Mouse (Mus musculus) hindbrain, embryonic 11.5 days (tissue): Measurements from ENCODE around the gene Osm. TPM values are rescaled to one million over a fixed set of nuclear protein-coding genes. Genes with fewer than 3 reads are reported as not detected.

Experiments
- ATAC-seq: fragments of 200-750 bp; cut with Nextera tagmentation; 2 replicates; pipeline ENCODE4 v1.8.0; 2017; ENCODE audit warnings: mild to moderate bottlenecking, moderate TSS enrichment, moderate library complexity; ENCODE audit not compliant: low FRiP score
- DNase-seq: peaks from one replicate; pipeline ENCODE4 v3.0.0-alpha.2; 2015; ENCODE audit warnings: low spot score
- H3K27ac ChIP-seq: fragments of 300-500 bp; sonication (generic); 2 replicates; pipeline ENCODE4 v1.5.1; 2014; ENCODE audit warnings: mild to moderate bottlenecking, low read depth, low read length
- H3K27me3 ChIP-seq: fragments of 300-500 bp; sonication (generic); 2 replicates; pipeline ENCODE4 v1.6.1; 2014; ENCODE audit warnings: mild to moderate bottlenecking, low read length, moderate library complexity, mixed read lengths; ENCODE audit not compliant: control insufficient read depth, insufficient read depth
- H3K36me3 ChIP-seq: fragments of 300-500 bp; sonication (generic); 2 replicates; pipeline ENCODE4 v1.6.1; 2014; ENCODE audit warnings: mild to moderate bottlenecking, low read length, moderate library complexity, mixed read lengths; ENCODE audit not compliant: control insufficient read depth, insufficient read depth
- H3K4me1 ChIP-seq: fragments of 300-500 bp; sonication (generic); replicated peaks from 2 replicates; pipeline ENCODE4 v1.6.1; 2014; ENCODE audit warnings: low read length, mixed read lengths; ENCODE audit not compliant: control insufficient read depth, insufficient read depth
- H3K4me2 ChIP-seq: fragments of 300-500 bp; sonication (generic); replicated peaks from 2 replicates; pipeline ENCODE4 v1.6.1; 2014; ENCODE audit warnings: mild to moderate bottlenecking, low read depth, low read length
- H3K4me3 ChIP-seq: fragments of 300-500 bp; sonication (generic); 2 replicates; pipeline ENCODE4 v1.5.1; 2014; ENCODE audit warnings: low read depth, low read length
- H3K9ac ChIP-seq: fragments of 300-500 bp; sonication (generic); 2 replicates; pipeline ENCODE4 v1.6.1; 2014; ENCODE audit warnings: low read depth, low read length
- H3K9me3 ChIP-seq: fragments of 300-500 bp; sonication (generic); 2 replicates; pipeline ENCODE4 v1.6.1; 2016; ENCODE audit warnings: low read length; ENCODE audit not compliant: control insufficient read depth
- WGBS: fragments of 180-500 bp; shearing (Covaris S2); extraction: QIAGEN DNeasy Blood & Tissue Kit; methylation state at CpG from one replicate; pipeline ENCODE4 v1.1.7; 2014; 5-methylcytosine and 5-hydroxymethylcytosine counted together
- polyA plus RNA-seq: library from polyadenylated mRNA; unstranded; fragments of >200 nt; fragmentation: Nextera tagmentation; extraction: Ambion mirVana; gene quantifications from 2 replicates; pipeline ENCODE4 v1.2.1, GENCODE M21; 2014

Osm gene
- polyA plus RNA-seq, 1 experiment from 2014 or later, result not detected

DNA sequence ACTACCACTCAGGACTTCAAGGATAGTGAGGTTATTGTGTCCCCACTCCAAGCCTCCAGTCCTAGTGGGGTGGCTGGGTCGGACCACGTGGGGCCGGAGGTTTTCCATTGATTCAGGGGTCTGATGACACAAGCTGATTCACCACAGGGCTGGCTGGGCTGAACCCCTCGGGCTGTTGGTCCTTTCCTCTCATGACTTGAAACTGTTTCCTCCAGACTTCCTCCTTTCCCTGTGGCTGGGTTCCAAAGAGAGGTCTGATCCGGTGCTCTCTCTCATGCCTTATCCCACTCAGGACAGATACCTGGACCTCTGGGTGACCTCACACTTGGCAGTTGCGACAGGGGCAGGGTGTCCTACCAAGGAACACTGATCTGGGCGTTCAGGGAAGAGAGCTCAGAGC is 3.9 kb downstream of the Osm start:
- Histone ChIP-seq H3K4me3 (no peak overlapping the region), H3K27ac (no peak overlapping the region), H3K9me3 (no peaks in the 10 kb centered on the region), H3K4me1 (no peaks in the 10 kb centered on the region), H3K36me3 (no peaks in the 10 kb centered on the region), H3K9ac (no peak overlapping the region), H3K4me2 (no peak overlapping the region), H3K27me3 (no peaks in the 10 kb centered on the region)
- 73% methylated on average over 7 of the region's 7 CpGs for WGBS
- ATAC-seq (no peak), DNase-seq (no peak)

DNA sequence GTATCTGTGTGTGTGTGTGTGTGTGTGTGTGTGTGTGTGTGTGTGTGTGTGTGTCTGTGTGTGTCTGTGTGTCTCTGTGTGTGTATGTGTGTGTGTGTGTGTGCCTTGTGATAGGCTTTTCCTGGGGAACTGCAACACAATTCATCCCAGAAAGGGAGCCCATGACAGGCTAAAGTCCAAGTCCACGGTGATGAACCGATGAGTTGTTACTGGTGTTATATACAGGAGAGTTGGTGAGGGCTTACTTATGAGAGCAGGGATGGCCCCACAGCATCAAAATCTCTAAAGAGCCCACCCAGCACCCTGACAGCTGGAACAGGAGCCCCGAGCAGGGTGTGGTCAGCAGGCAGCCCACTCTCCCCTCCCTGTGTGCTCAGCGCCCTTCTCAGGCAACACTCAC is 5.0 kb downstream of the Osm start:
- H3K4me1 ChIP-seq, result no peaks in the 10 kb centered on the region
- ATAC-seq, result no peak
- no peak overlapping the region for H3K9ac ChIP-seq
- 86% methylated on average over 4 of the region's 4 CpGs for WGBS
- no peaks in the 10 kb centered on the region for H3K27me3 ChIP-seq
- no peak overlapping the region for H3K4me2 ChIP-seq
- no peaks in the 10 kb centered on the region for H3K36me3 ChIP-seq
- DNase-seq, result no peak
- H3K27ac ChIP-seq, result no peak overlapping the region
- no peaks in the 10 kb centered on the region for H3K9me3 ChIP-seq
- no peak overlapping the region for H3K4me3 ChIP-seq

DNA sequence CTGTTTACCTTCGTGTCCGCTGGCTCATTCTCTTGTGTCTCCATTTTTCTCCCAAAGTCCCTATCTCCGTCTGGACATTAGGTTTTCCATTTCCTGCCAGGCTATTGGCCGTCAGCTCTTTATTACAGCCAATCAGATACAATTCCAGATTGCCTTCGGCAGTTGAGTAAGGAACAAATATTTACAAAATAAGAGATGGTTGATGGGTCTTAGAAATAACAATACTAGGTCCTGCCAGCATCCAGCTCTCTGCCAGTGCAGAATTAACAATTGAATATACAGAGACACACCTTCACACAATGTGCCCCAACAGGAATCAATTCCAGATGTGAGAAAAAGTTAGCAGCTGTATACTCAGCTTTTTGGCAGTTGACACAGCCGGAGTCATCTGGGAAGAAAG is 9.9 kb downstream of the Osm start:
- no peak overlapping the region for H3K27ac ChIP-seq
- H3K4me1 ChIP-seq, result no peaks in the 10 kb centered on the region
- H3K4me3 ChIP-seq, result no peak overlapping the region
- no peak overlapping the region for H3K4me2 ChIP-seq
- DNase-seq (no peak), ATAC-seq (no peak)
- no peaks in the 10 kb centered on the region for H3K9me3 ChIP-seq
- H3K9ac ChIP-seq, result no peak overlapping the region
- H3K36me3 ChIP-seq, result no peaks in the 10 kb centered on the region
- WGBS, result 74% methylated on average over 6 of the region's 6 CpGs
- no peaks in the 10 kb centered on the region for H3K27me3 ChIP-seq

DNA sequence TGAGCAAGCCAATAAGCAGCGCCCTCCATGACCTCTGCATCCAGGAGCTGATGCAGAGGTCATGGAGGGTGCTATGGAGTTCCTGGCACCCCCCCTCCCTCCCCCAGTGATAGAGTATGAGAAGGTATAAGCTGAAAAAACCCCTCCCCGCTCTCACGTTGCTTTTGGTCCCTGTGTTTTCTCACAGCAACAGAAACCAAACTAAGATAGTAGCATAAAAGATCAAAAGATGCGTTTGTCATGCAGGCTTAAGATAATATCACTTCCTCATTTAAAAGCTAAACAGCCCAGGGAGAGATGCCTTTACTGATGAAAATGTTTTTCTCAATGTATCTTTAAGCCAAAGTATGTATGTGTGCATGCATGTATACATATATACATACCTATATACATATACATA is 10.4 kb downstream of the Osm start:
- Histone ChIP-seq H3K27ac (no peak overlapping the region), H3K27me3 (no peaks in the 10 kb centered on the region), H3K9ac (no peak overlapping the region), H3K9me3 (no peaks in the 10 kb centered on the region), H3K4me3 (no peak overlapping the region), H3K36me3 (no peaks in the 10 kb centered on the region), H3K4me1 (no peaks in the 10 kb centered on the region), H3K4me2 (no peak overlapping the region)
- ATAC-seq (no peak), DNase-seq (no peak)
- WGBS, result 71% methylated on average over 4 of the region's 4 CpGs

DNA sequence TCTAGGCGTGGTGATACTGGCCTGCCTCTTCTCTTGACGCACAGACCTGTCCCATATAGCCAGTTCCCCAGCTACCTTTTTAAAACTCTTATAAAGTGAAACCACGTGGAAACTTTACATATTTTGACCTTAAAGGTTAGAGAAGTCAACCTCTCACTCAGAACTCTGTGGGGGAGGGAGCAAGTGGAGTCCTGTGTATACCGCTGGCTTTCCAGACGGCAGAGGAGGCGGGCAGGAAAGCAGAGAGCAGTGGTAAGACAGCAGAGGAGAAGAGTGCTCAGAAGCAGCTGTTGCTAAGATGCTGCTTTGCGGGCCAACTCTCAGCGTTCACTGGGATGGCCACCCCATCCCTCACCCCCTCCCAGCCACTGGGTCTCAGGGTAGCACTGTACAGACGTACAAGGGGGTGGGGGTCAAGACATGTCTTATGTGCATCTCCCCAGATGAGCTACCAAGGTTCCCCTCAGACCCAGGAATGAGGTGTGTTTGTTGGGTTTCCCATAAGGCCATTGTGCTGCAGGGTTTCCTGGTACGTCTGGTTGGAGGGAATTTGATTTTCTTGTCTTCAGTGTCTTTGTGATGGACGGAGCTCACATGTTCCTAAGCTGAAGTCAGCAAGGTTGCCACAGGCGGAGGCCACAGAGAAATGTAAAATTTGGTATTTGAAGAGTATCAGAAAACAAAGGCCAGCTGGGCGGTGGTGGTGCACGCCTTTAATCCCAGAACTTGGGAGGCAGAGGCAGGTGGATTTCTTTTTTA is 11.2 kb downstream of the Osm start:
- WGBS, result 73% methylated on average over 14 of the region's 14 CpGs
- no peak for ATAC-seq
- H3K27me3 ChIP-seq, result no peaks in the 10 kb centered on the region
- no peak overlapping the region for H3K9ac ChIP-seq
- no peak overlapping the region for H3K4me3 ChIP-seq
- no peak overlapping the region for H3K27ac ChIP-seq
- no peaks in the 10 kb centered on the region for H3K4me1 ChIP-seq
- no peak overlapping the region for H3K4me2 ChIP-seq
- H3K9me3 ChIP-seq, result no peaks in the 10 kb centered on the region
- no peaks in the 10 kb centered on the region for H3K36me3 ChIP-seq
- no peak for DNase-seq

DNA sequence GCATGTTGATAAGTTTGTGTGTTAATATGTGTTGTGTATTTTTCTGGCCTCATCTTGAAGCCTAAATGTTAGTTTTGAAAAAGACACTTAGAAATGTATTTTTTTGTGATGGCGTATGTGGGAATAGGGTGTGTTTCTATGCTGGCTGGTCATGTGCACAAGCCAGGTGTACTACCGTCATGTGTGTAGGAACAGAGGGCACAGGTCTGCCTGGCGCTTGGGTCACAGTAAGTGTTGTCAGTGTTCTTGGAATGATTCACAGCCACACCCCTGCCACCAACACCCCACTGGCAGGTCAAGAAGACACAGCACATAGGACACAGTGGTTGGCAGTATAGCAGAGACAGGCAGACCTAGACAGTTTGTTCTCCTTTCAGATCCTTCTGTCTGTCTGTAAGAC is 12.9 kb downstream of the Osm start:
- H3K27me3 ChIP-seq, result no peaks in the 10 kb centered on the region
- no peaks in the 10 kb centered on the region for H3K4me1 ChIP-seq
- H3K27ac ChIP-seq, result no peak overlapping the region
- no peak overlapping the region for H3K4me2 ChIP-seq
- H3K9ac ChIP-seq, result no peak overlapping the region
- ATAC-seq (no peak), DNase-seq (no peak)
- H3K4me3 ChIP-seq, result no peak overlapping the region
- 91% methylated on average over 3 of the region's 3 CpGs for WGBS
- no peaks in the 10 kb centered on the region for H3K9me3 ChIP-seq
- no peaks in the 10 kb centered on the region for H3K36me3 ChIP-seq

DNA sequence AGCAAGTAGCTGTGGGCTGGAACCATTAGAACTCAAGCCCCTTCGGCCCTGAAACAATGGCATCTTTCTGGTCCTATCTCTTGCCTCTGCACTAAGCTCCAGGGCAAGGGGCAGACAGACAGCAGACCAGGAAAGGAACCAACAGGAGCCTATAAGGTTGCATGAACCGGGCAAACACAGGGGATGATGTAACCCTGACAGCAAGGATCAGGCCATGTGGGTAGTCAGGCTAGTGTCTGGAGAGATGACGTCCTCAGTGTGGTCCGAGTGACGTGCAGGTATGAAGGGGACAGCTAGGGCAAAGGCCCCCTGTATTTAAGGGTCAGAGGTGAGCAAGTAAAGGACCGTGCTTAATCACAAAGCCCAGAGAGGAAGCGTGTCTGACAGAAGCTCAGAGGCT is 14.1 kb downstream of the Osm start:
- Histone ChIP-seq H3K9ac (no peak overlapping the region), H3K4me3 (no peak overlapping the region), H3K4me1 (no peaks in the 10 kb centered on the region), H3K27ac (no peak overlapping the region), H3K27me3 (no peaks in the 10 kb centered on the region), H3K36me3 (no peaks in the 10 kb centered on the region), H3K9me3 (no peaks in the 10 kb centered on the region), H3K4me2 (no peak overlapping the region)
- 69% methylated on average over 7 of the region's 7 CpGs for WGBS
- DNase-seq, result no peak
- ATAC-seq, result no peak

DNA sequence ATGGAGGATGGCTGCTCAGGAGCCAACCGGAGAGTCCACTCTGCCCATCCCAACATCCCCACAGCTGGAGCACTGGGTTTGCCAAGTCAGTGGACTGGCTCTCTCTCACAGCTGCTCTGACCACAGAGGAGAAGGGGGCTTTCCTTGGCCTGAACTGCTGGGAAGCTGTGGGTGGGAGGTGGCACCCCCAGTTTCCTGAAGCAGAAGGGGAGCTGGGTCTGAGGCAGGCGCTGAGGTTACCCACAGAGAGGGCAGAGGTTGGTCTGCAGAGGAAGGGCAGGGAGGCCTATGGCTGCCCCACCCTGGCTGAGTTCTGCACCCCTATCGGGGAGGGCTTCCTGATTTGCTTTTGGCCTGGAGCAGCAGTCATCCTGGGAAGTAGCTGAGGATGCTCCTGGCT is 15.2 kb downstream of the Osm start:
- Histone ChIP-seq H3K36me3 (no peaks in the 10 kb centered on the region), H3K27me3 (no peaks in the 10 kb centered on the region), H3K9ac (no peak overlapping the region), H3K9me3 (no peaks in the 10 kb centered on the region), H3K4me3 (no peak overlapping the region), H3K27ac (no peak overlapping the region), H3K4me1 (no peaks in the 10 kb centered on the region), H3K4me2 (no peak overlapping the region)
- 82% methylated on average over 3 of the region's 3 CpGs for WGBS
- DNase-seq, result no peak
- ATAC-seq, result no peak

DNA sequence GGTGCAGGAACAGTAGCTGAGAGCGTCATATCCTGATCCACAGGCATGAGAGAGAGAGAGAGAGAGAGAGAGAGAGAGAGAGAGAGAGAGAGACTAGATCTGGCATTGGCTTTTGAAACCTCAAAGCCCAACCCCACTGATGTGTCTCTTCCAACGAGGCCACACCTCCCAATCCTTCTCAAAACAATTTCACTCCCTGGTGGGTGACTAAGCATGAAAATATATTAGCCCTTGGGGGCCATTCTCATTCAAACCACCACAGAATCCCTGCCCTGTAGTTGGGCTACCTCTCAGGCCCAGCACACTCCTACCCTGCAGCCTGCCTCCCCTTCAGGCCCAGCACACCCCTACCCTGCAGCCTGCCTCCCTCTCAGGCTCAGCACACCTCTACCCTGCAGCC is 16.7 kb downstream of the Osm start:
- no peaks in the 10 kb centered on the region for H3K36me3 ChIP-seq
- H3K9ac ChIP-seq, result no peak overlapping the region
- no peak for DNase-seq
- no peak overlapping the region for H3K27ac ChIP-seq
- H3K9me3 ChIP-seq, result no peaks in the 10 kb centered on the region
- WGBS, result 75% methylated on average over 2 of the region's 2 CpGs
- H3K4me1 ChIP-seq, result no peaks in the 10 kb centered on the region
- no peak overlapping the region for H3K4me2 ChIP-seq
- H3K4me3 ChIP-seq, result no peak overlapping the region
- H3K27me3 ChIP-seq, result no peaks in the 10 kb centered on the region
- no peak for ATAC-seq
